10 mouse cellular contexts compared by ENCODE assay signal in genomic region chr1:125372855-125373254, GRCm38 (mm10).
DNase-seq lines count a peak whose midpoint lies in the region; ATAC-seq and TF ChIP-seq lines count a peak whose summit lies in the region.
"Had no signal": no experiment of that assay in that cellular context is flagged by ENCODE, and none has a peak within 500 bp of the region (broad histone marks: within the 10 kb centered on the region; RNA-seq: fewer than 3 reads in every experiment).

No protein-coding gene starts in this region.

- peak; percentile 27; the same call in 1 of the 2 replicates for ATAC-seq in forebrain, embryonic 14.5 days
- no peak for ATAC-seq in lung, embryonic 14.5 days (ENCODE audit: insufficient read depth)
- peak; percentile 41; the same call in 1 of the 2 replicates for ATAC-seq in forebrain, embryonic 16.5 days

- H3K27me3 ChIP-seq in forebrain, embryonic 14.5 days (replicated peaks; ENCODE audit: control insufficient read depth, insufficient read depth, low read length): no peaks in the 10 kb centered on the region
- no peaks in the 10 kb centered on the region for H3K27me3 ChIP-seq in forebrain, embryonic 10.5 days (ENCODE audit: poor library complexity, severe bottlenecking)
- no peaks in the 10 kb centered on the region for H3K27me3 ChIP-seq in lung, embryonic 14.5 days (ENCODE audit: insufficient read depth, low read length)
- no peaks in the 10 kb centered on the region for H3K27me3 ChIP-seq in forebrain, embryonic 16.5 days (replicated peaks; ENCODE audit: control insufficient read depth, insufficient read depth, low read length)

- no peak overlapping the region for H3K9ac ChIP-seq in forebrain, embryonic 14.5 days (ENCODE audit: low read length)
- no peak overlapping the region for H3K9ac ChIP-seq in lung, embryonic 14.5 days
- no peak overlapping the region for H3K9ac ChIP-seq in forebrain, embryonic 16.5 days (replicated peaks; ENCODE audit: low read depth, low read length)

- H3K4me2 ChIP-seq in forebrain, embryonic 14.5 days (ENCODE audit: low read length): no peak overlapping the region
- H3K4me2 ChIP-seq in lung, embryonic 14.5 days: no peak overlapping the region
- no peak overlapping the region for H3K4me2 ChIP-seq in forebrain, embryonic 16.5 days (ENCODE audit: low read length)

- no peak overlapping the region for H3K4me3 ChIP-seq in forebrain, embryonic 14.5 days (ENCODE audit: low read depth, low read length)
- no peak overlapping the region for H3K4me3 ChIP-seq in forebrain, embryonic 10.5 days
- H3K4me3 ChIP-seq in lung, embryonic 14.5 days (ENCODE audit: low read depth, low read length): no peak overlapping the region
- H3K4me3 ChIP-seq in forebrain, embryonic 16.5 days (replicated peaks; ENCODE audit: low read length): no peak overlapping the region

- TF ChIP-seq CTCF in lung, embryonic 14.5 days (IDR thresholded peaks at IDR 0.05; ENCODE audit: low read depth): peak; percentile 43

- no peaks in the 10 kb centered on the region for H3K9me3 ChIP-seq in forebrain, embryonic 14.5 days (replicated peaks; ENCODE audit: control insufficient read depth, low read length)
- no peaks in the 10 kb centered on the region for H3K9me3 ChIP-seq in forebrain, embryonic 10.5 days
- no peaks in the 10 kb centered on the region for H3K9me3 ChIP-seq in lung, embryonic 14.5 days (ENCODE audit: low read depth, low read length)
- no peaks in the 10 kb centered on the region for H3K9me3 ChIP-seq in forebrain, embryonic 16.5 days (ENCODE audit: control insufficient read depth, low read length)

- DNase-seq in forebrain, embryonic 14.5 days (ENCODE audit: low spot score): peak; percentile 64
- DNase-seq in forebrain, embryonic 10.5 days (ENCODE audit: extremely low spot score, low spot score): no peak
- peak; percentile 55 for DNase-seq in lung, embryonic 14.5 days
- no peak for DNase-seq in lung, postnatal 36 days
- DNase-seq in right cerebral cortex, adult 2 months (ENCODE audit: low spot score in 2 of 2): peak; percentile 56 to 70
- no peak for DNase-seq in T-cell, adult 2 months (ENCODE audit: low spot score)
- no peak for DNase-seq in liver
- DNase-seq: cerebellum, adult 18-20 months; kidney, adult 11 months had no signal

- 81% methylated on average over 5 of the region's 5 CpGs for WGBS in forebrain, embryonic 14.5 days
- 79% methylated on average over 5 of the region's 5 CpGs for WGBS in forebrain, embryonic 10.5 days
- WGBS in lung, embryonic 14.5 days: 66% methylated on average over 5 of the region's 5 CpGs
- WGBS in forebrain, embryonic 16.5 days: 68% methylated on average over 5 of the region's 5 CpGs

- H3K4me1 ChIP-seq in forebrain, embryonic 14.5 days (ENCODE audit: control insufficient read depth, insufficient read depth, low read length): no peaks in the 10 kb centered on the region
- no peaks in the 10 kb centered on the region for H3K4me1 ChIP-seq in forebrain, embryonic 10.5 days
- H3K4me1 ChIP-seq in lung, embryonic 14.5 days (ENCODE audit: insufficient read depth): no peaks in the 10 kb centered on the region
- no peaks in the 10 kb centered on the region for H3K4me1 ChIP-seq in forebrain, embryonic 16.5 days (replicated peaks; ENCODE audit: control insufficient read depth, insufficient read depth, low read length)

- H3K36me3 ChIP-seq in forebrain, embryonic 14.5 days (ENCODE audit: control insufficient read depth, insufficient read depth, low read length): no peaks in the 10 kb centered on the region
- no peaks in the 10 kb centered on the region for H3K36me3 ChIP-seq in forebrain, embryonic 10.5 days (replicated peaks)
- no peaks in the 10 kb centered on the region for H3K36me3 ChIP-seq in lung, embryonic 14.5 days (ENCODE audit: insufficient read depth)
- H3K36me3 ChIP-seq in forebrain, embryonic 16.5 days (ENCODE audit: control insufficient read depth, insufficient read depth): no peaks in the 10 kb centered on the region

- no peak overlapping the region for H3K27ac ChIP-seq in forebrain, embryonic 14.5 days (ENCODE audit: low read depth, low read length)
- H3K27ac ChIP-seq in forebrain, embryonic 10.5 days: no peak overlapping the region
- no peak overlapping the region for H3K27ac ChIP-seq in lung, embryonic 14.5 days (ENCODE audit: low read depth)
- H3K27ac ChIP-seq in forebrain, embryonic 16.5 days (ENCODE audit: low read length): no peak overlapping the region

Comparison
In these comparisons a context has a peak if more than half of its experiments do, and no peak if none do; other contexts are left out.
1. DNase-seq: peak in forebrain, embryonic 14.5 days (single experiment), lung, embryonic 14.5 days (single experiment) and right cerebral cortex, adult 2 months (2 of 2); none in forebrain, embryonic 10.5 days (single experiment), lung, postnatal 36 days (single experiment), T-cell, adult 2 months (single experiment) and liver (single experiment).